Mouse (Mus musculus) neural tube, embryonic 14.5 days (tissue): Measurements from ENCODE around the gene Kcnt1. TPM values are rescaled to one million over a fixed set of nuclear protein-coding genes. Genes with fewer than 3 reads are reported as not detected.

Experiments used
- ATAC-seq: fragments of 200-750 bp; cut with Nextera tagmentation; 2 replicates; pipeline ENCODE4 v1.8.0; 2017; ENCODE audit warnings: low read depth, mild to moderate bottlenecking, moderate TSS enrichment, moderate library complexity
- H3K27ac ChIP-seq: fragments of 300-500 bp; sonication (generic); 2 replicates; pipeline ENCODE4 v1.5.1; 2014; ENCODE audit warnings: low read depth, mild to moderate bottlenecking, control low read depth, low read length, moderate library complexity, mixed read lengths
- H3K27me3 ChIP-seq: fragments of 300-500 bp; sonication (generic); 2 replicates; pipeline ENCODE4 v1.6.1; 2014; ENCODE audit warnings: low read length; ENCODE audit not compliant: control insufficient read depth, insufficient read depth
- H3K36me3 ChIP-seq: fragments of 300-500 bp; sonication (generic); 2 replicates; pipeline ENCODE4 v1.6.1; 2014; ENCODE audit warnings: low read length, mixed read lengths; ENCODE audit not compliant: control insufficient read depth, insufficient read depth
- H3K4me1 ChIP-seq: fragments of 300-500 bp; sonication (generic); 2 replicates; pipeline ENCODE4 v1.6.1; 2014; ENCODE audit warnings: low read length; ENCODE audit not compliant: control insufficient read depth, insufficient read depth
- H3K4me2 ChIP-seq: fragments of 300-500 bp; sonication (generic); 2 replicates; pipeline ENCODE4 v1.6.1; 2014; ENCODE audit warnings: mild to moderate bottlenecking, low read depth, low read length, control low read depth
- H3K4me3 ChIP-seq: fragments of 300-500 bp; sonication (generic); 2 replicates; pipeline ENCODE4 v1.5.1; 2014; ENCODE audit warnings: low read depth, low read length, control low read depth, mixed read lengths
- H3K9ac ChIP-seq: fragments of 300-500 bp; sonication (generic); replicated peaks from 2 replicates; pipeline ENCODE4 v1.6.1; 2014; ENCODE audit warnings: low read depth, mild to moderate bottlenecking, control low read depth, low read length, mixed read lengths
- H3K9me3 ChIP-seq: fragments of 300-500 bp; sonication (generic); 2 replicates; pipeline ENCODE4 v1.6.1; 2016; ENCODE audit warnings: low read length; ENCODE audit not compliant: control insufficient read depth
- WGBS: fragments of 180-500 bp; shearing (Covaris S2); extraction: QIAGEN DNeasy Blood & Tissue Kit; methylation state at CpG from one replicate; pipeline ENCODE4 v1.1.7; 2014; 5-methylcytosine and 5-hydroxymethylcytosine counted together
- polyA plus RNA-seq: library from polyadenylated mRNA; unstranded; fragments of >200 nt; fragmentation: Nextera tagmentation; extraction: Ambion mirVana; gene quantifications from 2 replicates; pipeline ENCODE4 v1.2.1, GENCODE M21; 2014

Gene Kcnt1
- polyA plus RNA-seq, 1 experiment from 2014 or later, result 22.9 TPM

GRCm38 (mm10) chr2:25887226-25887625, 23.7 kb downstream of the Kcnt1 start:
- H3K4me3 ChIP-seq, result no peak overlapping the region
- H3K4me1 ChIP-seq, result no peaks in the 10 kb centered on the region
- H3K9me3 ChIP-seq, result no peaks in the 10 kb centered on the region
- no peak for ATAC-seq
- H3K27me3 ChIP-seq, result no peaks in the 10 kb centered on the region
- H3K36me3 ChIP-seq, result no peaks in the 10 kb centered on the region
- WGBS, result 70% methylated on average over 8 of the region's 8 CpGs
- no peak overlapping the region for H3K9ac ChIP-seq
- no peak overlapping the region for H3K27ac ChIP-seq
- no peak overlapping the region for H3K4me2 ChIP-seq

DNA sequence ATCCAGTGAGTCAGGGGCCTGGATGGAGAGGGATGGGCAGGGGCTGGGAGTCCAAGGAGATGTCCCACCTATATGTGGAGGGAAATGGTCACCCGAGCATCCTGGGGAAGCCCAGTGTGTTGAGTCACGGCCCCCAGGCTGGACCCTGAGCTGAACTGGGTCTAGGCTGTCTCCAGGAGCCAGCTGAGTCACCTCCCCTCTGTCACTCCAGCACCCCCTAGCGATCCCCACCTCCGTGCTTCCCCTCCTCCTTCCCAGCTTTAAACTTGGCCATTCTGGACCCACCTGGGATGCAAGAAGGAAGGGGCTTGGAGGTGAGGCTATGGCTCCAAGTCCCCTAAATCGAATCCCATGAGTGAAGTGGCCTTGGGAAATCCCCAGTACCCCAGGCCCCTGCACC, 24.6 kb downstream of the Kcnt1 start:
- 54% methylated on average over 5 of the region's 5 CpGs for WGBS
- Histone ChIP-seq H3K4me1 (no peaks in the 10 kb centered on the region), H3K36me3 (no peaks in the 10 kb centered on the region), H3K4me3 (no peak overlapping the region), H3K9ac (no peak overlapping the region), H3K27ac (no peak overlapping the region), H3K27me3 (no peaks in the 10 kb centered on the region), H3K9me3 (no peaks in the 10 kb centered on the region), H3K4me2 (no peak overlapping the region)
- ATAC-seq, result no peak

- no peak overlapping the region for H3K4me3 ChIP-seq
- no peaks in the 10 kb centered on the region for H3K36me3 ChIP-seq
- no peaks in the 10 kb centered on the region for H3K9me3 ChIP-seq
- 86% methylated on average over 7 of the region's 7 CpGs for WGBS
- ATAC-seq, result no peak
- H3K4me2 ChIP-seq, result no peak overlapping the region
- no peak overlapping the region for H3K9ac ChIP-seq
- H3K27ac ChIP-seq, result no peak overlapping the region
- no peaks in the 10 kb centered on the region for H3K27me3 ChIP-seq
- no peaks in the 10 kb centered on the region for H3K4me1 ChIP-seq
Measured at GRCm38 (mm10) chr2:25892440-25892839, 28.9 kb downstream of the Kcnt1 start.

DNA sequence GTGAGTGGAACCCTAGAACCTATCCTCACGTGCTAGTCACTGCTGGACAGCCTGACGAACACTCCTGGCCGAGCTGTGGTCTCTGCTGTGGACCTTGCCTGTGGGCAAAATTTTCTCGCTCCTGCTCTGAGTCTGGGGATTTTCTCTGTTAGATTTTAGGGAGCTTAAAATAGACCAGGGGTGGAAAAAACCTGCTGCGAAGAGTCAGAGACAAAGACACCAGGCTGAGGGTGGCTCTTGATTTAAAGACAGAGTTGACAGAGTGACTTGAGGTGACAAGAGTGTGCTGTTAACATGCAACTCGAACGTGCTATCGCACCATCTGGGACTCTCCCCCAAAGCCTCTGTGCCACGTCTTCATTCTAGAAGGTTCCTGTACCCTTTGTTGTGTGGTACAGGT, 35.4 kb downstream of the Kcnt1 start:
- Histone ChIP-seq H3K9ac (no peak overlapping the region), H3K4me1 (no peaks in the 10 kb centered on the region), H3K4me2 (no peak overlapping the region), H3K27me3 (no peaks in the 10 kb centered on the region), H3K4me3 (no peak overlapping the region), H3K36me3 (no peaks in the 10 kb centered on the region), H3K9me3 (no peaks in the 10 kb centered on the region), H3K27ac (no peak overlapping the region)
- WGBS, result 84% methylated on average over 9 of the region's 9 CpGs
- ATAC-seq, result no peak

DNA sequence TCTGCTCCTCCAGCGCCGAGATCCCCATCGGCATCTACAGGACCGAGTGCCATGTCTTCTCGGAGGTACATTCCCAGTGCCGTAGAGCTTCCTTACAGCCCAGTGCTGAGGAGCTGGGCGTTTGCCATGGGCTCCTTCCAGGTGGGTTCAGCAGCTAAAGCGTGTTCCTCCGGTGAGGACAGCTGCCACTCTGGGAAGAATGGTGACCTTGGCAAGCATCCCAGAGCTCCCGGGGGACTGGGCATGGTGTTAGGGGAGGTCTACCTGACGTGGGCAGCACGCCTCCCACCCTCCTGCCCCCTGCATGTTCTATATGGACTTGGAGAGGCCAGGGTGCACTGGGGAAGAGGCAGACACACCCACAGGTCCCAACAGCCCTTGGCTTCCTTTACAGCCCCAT, 46.3 kb downstream of the Kcnt1 start:
- Histone ChIP-seq H3K9ac (no peak overlapping the region), H3K9me3 (no peaks in the 10 kb centered on the region), H3K4me1 (no peaks in the 10 kb centered on the region), H3K27me3 (no peaks in the 10 kb centered on the region), H3K36me3 (no peaks in the 10 kb centered on the region), H3K4me3 (no peak overlapping the region), H3K4me2 (no peak overlapping the region), H3K27ac (no peak overlapping the region)
- no peak for ATAC-seq
- WGBS, result 85% methylated on average over 12 of the region's 12 CpGs

DNA sequence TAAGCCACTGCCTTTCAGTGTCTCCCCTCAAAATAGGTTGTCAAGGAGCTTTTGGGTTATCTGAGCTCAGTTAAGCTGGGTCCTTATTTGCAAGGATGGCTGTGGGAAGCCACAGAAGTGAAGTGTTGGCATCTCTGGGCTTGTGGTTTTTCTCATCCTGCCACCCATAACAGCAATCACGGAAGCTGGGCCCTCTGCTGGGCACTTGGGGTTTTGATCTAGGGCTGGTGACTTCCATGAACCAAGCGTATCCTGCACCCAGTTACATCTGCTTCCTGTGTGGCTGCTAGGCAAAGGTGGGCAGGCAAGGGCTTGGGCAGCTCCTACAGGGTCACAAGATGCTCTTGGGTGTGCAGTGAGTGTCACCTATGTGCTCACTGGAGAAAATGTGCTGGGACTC, 49.7 kb downstream of the Kcnt1 start:
- Histone ChIP-seq H3K36me3 (no peaks in the 10 kb centered on the region), H3K27me3 (no peaks in the 10 kb centered on the region), H3K4me3 (no peak overlapping the region), H3K9me3 (no peaks in the 10 kb centered on the region), H3K27ac (no peak overlapping the region), H3K9ac (no peak overlapping the region), H3K4me1 (no peaks in the 10 kb centered on the region), H3K4me2 (no peak overlapping the region)
- 67% methylated on average over 2 of the region's 2 CpGs for WGBS
- no peak for ATAC-seq

- Histone ChIP-seq H3K27ac (no peak overlapping the region), H3K4me1 (no peaks in the 10 kb centered on the region), H3K4me2 (no peak overlapping the region), H3K9me3 (no peaks in the 10 kb centered on the region), H3K4me3 (no peak overlapping the region), H3K36me3 (no peaks in the 10 kb centered on the region), H3K27me3 (no peaks in the 10 kb centered on the region), H3K9ac (no peak overlapping the region)
- no peak for ATAC-seq
- WGBS, result 87% methylated on average over 4 of the region's 4 CpGs
Measured at GRCm38 (mm10) chr2:25914201-25914600, 50.7 kb downstream of the Kcnt1 start.

GRCm38 (mm10) chr2:25914821-25915220, 51.3 kb downstream of the Kcnt1 start:
- H3K4me1 ChIP-seq, result no peaks in the 10 kb centered on the region
- WGBS, result 88% methylated on average over 5 of the region's 5 CpGs
- no peak overlapping the region for H3K4me2 ChIP-seq
- no peak overlapping the region for H3K9ac ChIP-seq
- no peaks in the 10 kb centered on the region for H3K36me3 ChIP-seq
- no peaks in the 10 kb centered on the region for H3K9me3 ChIP-seq
- H3K27ac ChIP-seq, result no peak overlapping the region
- no peaks in the 10 kb centered on the region for H3K27me3 ChIP-seq
- ATAC-seq, result no peak
- H3K4me3 ChIP-seq, result no peak overlapping the region

- 86% methylated on average over 2 of the region's 2 CpGs for WGBS
- Histone ChIP-seq H3K27ac (no peak overlapping the region), H3K36me3 (no peaks in the 10 kb centered on the region), H3K4me3 (no peak overlapping the region), H3K9me3 (no peaks in the 10 kb centered on the region), H3K4me2 (no peak overlapping the region), H3K9ac (no peak overlapping the region), H3K27me3 (no peaks in the 10 kb centered on the region), H3K4me1 (no peaks in the 10 kb centered on the region)
- no peak for ATAC-seq
Measured at GRCm38 (mm10) chr2:25918408-25918807, 54.9 kb downstream of the Kcnt1 start.

DNA sequence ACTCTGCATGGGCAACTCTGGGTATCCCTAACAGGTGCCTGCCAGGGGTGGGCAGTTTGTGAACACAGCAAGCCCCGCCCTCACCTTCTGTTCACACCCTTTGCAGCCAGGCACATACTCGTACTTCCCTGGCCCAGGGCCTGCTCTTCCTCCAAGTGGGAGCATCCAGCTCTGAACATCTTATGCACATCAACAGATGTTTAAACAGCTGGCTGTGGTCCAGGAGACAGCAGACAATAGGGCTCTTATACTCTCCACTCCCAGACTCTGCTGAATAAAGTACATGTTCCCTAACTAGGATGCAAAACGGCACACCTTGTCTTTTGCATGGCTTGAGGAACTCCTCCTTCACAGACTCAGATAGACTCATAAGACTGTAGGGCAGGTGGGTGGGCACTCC, 56.4 kb downstream of the Kcnt1 start:
- H3K27ac ChIP-seq, result no peak overlapping the region
- peak; percentile 41; the same call in 1 of the 2 replicates for ATAC-seq
- H3K4me2 ChIP-seq, result no peak overlapping the region
- 64% methylated on average over 3 of the region's 3 CpGs for WGBS
- H3K9ac ChIP-seq, result no peak overlapping the region
- no peaks in the 10 kb centered on the region for H3K4me1 ChIP-seq
- H3K4me3 ChIP-seq, result no peak overlapping the region
- H3K9me3 ChIP-seq, result no peaks in the 10 kb centered on the region
- H3K36me3 ChIP-seq, result peaks cover 1% of the 10 kb centered on the region; the same call in 1 of the 2 replicates
- no peaks in the 10 kb centered on the region for H3K27me3 ChIP-seq
